Mouse (Mus musculus): Measurements from ENCODE around the gene Mturn.

- no peak for TF ChIP-seq POLR2A (IDR thresholded peaks at IDR 0.05; ENCODE audit: low read depth, low read length)
- no peak for TF ChIP-seq CTCF (IDR thresholded peaks at IDR 0.05; ENCODE audit: extremely low read depth, insufficient read depth, insufficient read length, insufficient replicate concordance)
Observed at GRCm38 (mm10) chr6:54669868-54670267, 11.6 kb upstream of the Mturn start.

Measured in spleen, adult 2 months (tissue).